Mouse (Mus musculus) hindbrain, embryonic 15.5 days (tissue): Measurements from ENCODE around the gene Gm10974. TPM values are rescaled to one million over a fixed set of nuclear protein-coding genes. Genes with fewer than 3 reads are reported as not detected.

Experiments used
- ATAC-seq: fragments of 200-750 bp; cut with Nextera tagmentation; 2 replicates; pipeline ENCODE4 v1.8.0; 2017; ENCODE audit warnings: low read depth, moderate number of reproducible peaks, moderate TSS enrichment; ENCODE audit not compliant: low FRiP score
- H3K27ac ChIP-seq: fragments of 300-500 bp; sonication (generic); replicated peaks from 2 replicates; pipeline ENCODE4 v1.5.1; 2015; ENCODE audit warnings: mild to moderate bottlenecking, inconsistent platforms
- H3K27me3 ChIP-seq: fragments of 300-500 bp; sonication (generic); 2 replicates; pipeline ENCODE4 v1.6.1; 2015; ENCODE audit warnings: control low read depth, inconsistent platforms
- H3K36me3 ChIP-seq: fragments of 300-500 bp; sonication (generic); 2 replicates; pipeline ENCODE4 v1.6.1; 2015; ENCODE audit warnings: control low read depth, inconsistent platforms
- H3K4me1 ChIP-seq: fragments of 300-500 bp; sonication (generic); replicated peaks from 2 replicates; pipeline ENCODE4 v1.6.1; 2015; ENCODE audit warnings: control low read depth, inconsistent platforms
- H3K4me2 ChIP-seq: fragments of 300-500 bp; sonication (generic); 2 replicates; pipeline ENCODE4 v1.6.1; 2015; ENCODE audit warnings: moderate library complexity, mild to moderate bottlenecking, inconsistent platforms
- H3K4me3 ChIP-seq: fragments of 300-500 bp; sonication (generic); 2 replicates; pipeline ENCODE4 v1.5.1; 2015; ENCODE audit warnings: mild to moderate bottlenecking, inconsistent platforms
- H3K9ac ChIP-seq: fragments of 300-500 bp; sonication (generic); 2 replicates; pipeline ENCODE4 v1.6.1; 2015; ENCODE audit warnings: inconsistent platforms
- H3K9me3 ChIP-seq: fragments of 300-500 bp; sonication (generic); 2 replicates; pipeline ENCODE4 v1.6.1; 2016; ENCODE audit warnings: control low read depth, inconsistent platforms
- WGBS: fragments of 180-500 bp; shearing (Covaris S2); methylation state at CpG from one replicate; pipeline ENCODE4 v1.1.7; 2015; 5-methylcytosine and 5-hydroxymethylcytosine counted together
- polyA plus RNA-seq: library from polyadenylated mRNA; unstranded; fragments of >200 nt; fragmentation: Nextera tagmentation; extraction: Ambion mirVana; gene quantifications from 2 replicates; pipeline ENCODE4 v1.2.1, GENCODE M21; 2015

Gene Gm10974
- not detected in 2 replicates for polyA plus RNA-seq

DNA sequence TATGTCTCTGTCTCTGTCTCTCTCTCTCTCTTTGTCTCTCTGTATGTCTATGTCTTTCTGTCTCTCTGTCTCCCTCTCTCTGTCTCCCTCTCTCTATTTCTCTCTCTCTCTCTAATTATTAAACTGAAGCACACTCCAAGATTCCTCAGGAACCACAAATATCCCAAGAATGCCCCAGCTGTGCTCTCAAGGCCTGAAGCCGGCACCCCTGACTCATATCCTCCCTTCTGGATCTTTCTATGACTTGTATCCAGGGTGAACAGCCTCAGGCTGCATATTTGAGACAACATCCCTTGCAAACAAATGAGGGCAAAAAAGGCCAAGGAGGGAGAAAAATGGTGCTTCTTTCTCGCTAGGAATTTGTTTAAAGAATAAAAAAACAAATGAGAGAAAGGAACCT is at the start of gene Gm10974:
TSS of gene Gm10974 (plus strand) at position 2 of the 400 bp plus-strand sequence.
- Histone ChIP-seq H3K27me3 (no peaks in the 10 kb centered on the region), H3K9ac (no peak within 1 kb of the TSS), H3K36me3 (no peaks in the 10 kb centered on the region), H3K27ac (no peak within 1 kb of the TSS), H3K9me3 (no peaks in the 10 kb centered on the region), H3K4me1 (no peaks in the 10 kb centered on the region), H3K4me2 (no peak within 1 kb of the TSS), H3K4me3 (no peak within 1 kb of the TSS)
- ATAC-seq: no peak
- WGBS: 62% methylated on average over 2 of the region's 2 CpGs

DNA sequence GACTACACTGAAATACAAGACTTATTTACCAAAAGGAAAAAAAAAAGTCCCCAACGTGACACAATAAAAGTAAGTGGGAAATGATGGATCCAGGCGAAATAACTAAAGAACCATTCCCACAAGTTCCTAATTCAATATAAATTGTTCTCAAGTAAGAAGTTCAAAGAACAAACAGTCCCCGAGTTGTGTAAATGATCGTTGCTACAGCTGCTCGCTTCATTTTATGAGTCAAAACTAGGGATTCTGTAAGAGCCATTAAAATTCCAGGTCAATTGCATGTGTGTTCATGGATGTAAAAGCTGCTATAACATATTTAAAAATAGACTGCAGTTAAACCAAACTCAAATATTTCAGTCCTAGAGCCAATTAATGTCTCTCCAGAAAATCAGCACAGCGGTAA is 47.6 kb upstream of the Gm10974 start:
- Histone ChIP-seq H3K27me3 (no peaks in the 10 kb centered on the region), H3K9me3 (peaks cover 3% of the 10 kb centered on the region; the same call in 1 of the 2 replicates), H3K9ac (no peak overlapping the region), H3K36me3 (no peaks in the 10 kb centered on the region), H3K4me1 (peaks cover 8% of the 10 kb centered on the region), H3K27ac (no peak overlapping the region), H3K4me3 (no peak overlapping the region), H3K4me2 (no peak overlapping the region)
- ATAC-seq: no peak
- WGBS: 88% methylated on average over 6 of the region's 6 CpGs

DNA sequence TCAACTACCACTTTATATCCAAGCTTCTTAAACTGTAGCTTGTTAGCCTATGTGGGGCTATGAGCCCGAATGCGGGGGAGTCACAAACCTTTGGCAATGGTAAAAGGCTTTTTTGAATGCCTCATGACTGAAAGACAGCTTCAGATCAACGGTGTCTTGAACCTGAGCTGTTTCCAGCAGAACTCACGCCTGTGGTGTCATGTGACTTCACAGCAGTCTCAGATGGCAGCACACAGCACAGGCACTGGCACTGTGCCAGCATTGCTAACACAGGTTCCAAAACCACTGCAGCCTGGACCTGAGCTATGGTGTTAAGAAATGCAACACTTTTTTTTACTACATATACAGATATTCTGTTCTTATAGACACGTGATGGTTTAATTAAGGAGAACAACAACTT is 44.7 kb upstream of the Gm10974 start:
- H3K27me3 ChIP-seq: no peaks in the 10 kb centered on the region
- ATAC-seq: no peak
- 48% methylated on average over 5 of the region's 5 CpGs for WGBS
- no peak overlapping the region; the same call in 1 of the 2 replicates for H3K27ac ChIP-seq
- H3K4me2 ChIP-seq: no peak overlapping the region
- no peak overlapping the region for H3K4me3 ChIP-seq
- H3K4me1 ChIP-seq: peaks cover 8% of the 10 kb centered on the region
- H3K36me3 ChIP-seq: no peaks in the 10 kb centered on the region
- peaks cover 2% of the 10 kb centered on the region; the same call in 1 of the 2 replicates for H3K9me3 ChIP-seq
- no peak overlapping the region for H3K9ac ChIP-seq

DNA sequence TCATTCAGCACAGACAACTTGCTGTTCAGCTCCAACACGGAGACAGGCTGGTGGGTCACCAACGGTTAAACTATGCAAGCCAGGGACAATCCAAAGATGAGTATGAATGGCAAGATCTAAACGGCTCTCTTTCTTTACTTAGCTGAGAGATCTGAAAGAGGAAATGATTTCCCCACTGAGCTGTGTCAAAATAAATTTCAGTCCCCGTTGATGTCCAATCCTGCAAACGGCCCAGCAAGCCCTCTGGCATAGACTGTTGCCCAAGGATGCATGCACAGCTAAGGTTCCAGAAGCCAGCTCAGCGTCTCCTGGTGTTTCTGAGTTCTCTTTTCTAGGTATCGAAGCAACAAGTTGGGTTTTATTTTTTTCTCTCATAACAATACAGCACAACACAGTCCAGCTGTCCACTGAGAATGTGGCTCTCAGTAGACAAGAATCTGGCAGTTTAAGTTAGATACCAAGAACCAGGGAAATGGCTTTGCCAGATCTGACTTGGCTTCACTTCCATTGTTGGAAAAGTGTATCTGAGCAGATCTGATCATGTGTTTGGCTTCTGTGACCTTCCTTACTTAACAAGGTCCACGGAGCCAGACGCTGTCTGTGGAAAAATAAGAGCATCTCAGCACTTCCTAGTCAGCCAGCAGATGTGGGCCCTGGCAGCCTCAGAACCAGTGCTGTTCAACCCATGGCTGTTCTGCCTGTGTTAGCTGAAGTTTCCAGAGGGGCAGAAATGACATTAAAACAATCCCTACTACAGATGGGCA is 42.3 kb upstream of the Gm10974 start:
- ATAC-seq: no peak
- WGBS: 67% methylated on average over 9 of the region's 9 CpGs
- H3K9ac ChIP-seq: no peak overlapping the region
- no peak overlapping the region for H3K4me2 ChIP-seq
- H3K9me3 ChIP-seq: no peaks in the 10 kb centered on the region
- H3K27ac ChIP-seq: no peak overlapping the region
- no peak overlapping the region for H3K4me3 ChIP-seq
- no peaks in the 10 kb centered on the region for H3K36me3 ChIP-seq
- H3K27me3 ChIP-seq: no peaks in the 10 kb centered on the region
- H3K4me1 ChIP-seq: peaks cover 8% of the 10 kb centered on the region

DNA sequence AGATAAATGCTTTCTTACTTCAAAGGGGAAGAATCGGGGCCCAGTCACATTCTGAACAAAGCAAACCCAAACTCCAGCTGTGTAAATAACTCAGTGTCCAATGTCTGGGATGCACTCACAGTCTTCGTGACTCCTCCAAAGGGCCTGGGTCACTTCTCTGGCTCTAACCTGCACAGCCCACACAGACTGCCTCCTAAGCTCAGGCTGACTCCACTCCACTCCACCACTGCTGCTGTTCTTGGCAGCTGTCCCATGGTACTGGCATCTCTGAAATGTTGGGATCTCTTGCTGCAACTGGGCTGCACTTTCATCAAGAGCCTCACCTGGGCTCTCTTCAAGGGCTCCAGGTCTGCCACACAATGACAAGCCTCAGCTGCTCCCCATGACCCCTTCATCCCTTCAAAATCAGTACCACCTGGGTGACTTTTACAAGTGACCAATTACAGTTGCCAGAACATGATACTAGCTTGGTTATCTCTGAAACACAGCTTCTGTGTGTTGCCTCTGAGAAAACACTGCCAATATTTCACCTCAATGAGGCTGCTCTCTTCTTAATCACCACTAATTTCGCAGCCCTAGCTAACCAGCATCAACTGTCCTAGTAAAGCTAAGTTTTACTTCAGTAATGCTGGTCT is 40.2 kb upstream of the Gm10974 start:
- Histone ChIP-seq H3K27me3 (no peaks in the 10 kb centered on the region), H3K36me3 (no peaks in the 10 kb centered on the region), H3K4me3 (no peak overlapping the region), H3K4me1 (peaks cover 8% of the 10 kb centered on the region), H3K9me3 (no peaks in the 10 kb centered on the region), H3K9ac (no peak overlapping the region), H3K27ac (no peak overlapping the region), H3K4me2 (no peak overlapping the region)
- WGBS: 65% methylated on average over 3 of the region's 3 CpGs
- no peak for ATAC-seq

DNA sequence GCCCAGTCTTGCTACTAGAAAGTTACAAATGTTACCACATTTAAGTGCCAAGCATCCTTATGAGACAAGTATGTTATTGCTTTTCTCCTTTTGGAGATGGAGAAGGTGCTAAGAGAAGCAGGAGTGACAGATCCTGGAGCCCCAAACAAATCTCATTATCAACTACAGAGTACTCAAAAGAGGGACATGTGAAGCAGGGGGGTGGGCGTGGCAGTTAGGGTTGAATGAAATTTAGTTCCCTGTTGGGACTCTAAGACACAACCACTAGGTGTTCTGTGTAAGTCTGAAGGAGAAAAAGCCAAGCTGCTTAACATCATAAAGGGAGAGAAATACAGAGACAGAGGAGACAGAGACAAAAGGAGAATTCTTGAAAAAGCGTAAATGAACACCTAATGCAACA is 38.2 kb upstream of the Gm10974 start:
- H3K27ac ChIP-seq: no peak overlapping the region
- H3K4me2 ChIP-seq: no peak overlapping the region
- H3K4me1 ChIP-seq: no peaks in the 10 kb centered on the region
- H3K27me3 ChIP-seq: no peaks in the 10 kb centered on the region
- no peak overlapping the region for H3K4me3 ChIP-seq
- ATAC-seq: no peak
- no peaks in the 10 kb centered on the region for H3K36me3 ChIP-seq
- 69% methylated on average over 2 of the region's 2 CpGs for WGBS
- no peak overlapping the region for H3K9ac ChIP-seq
- no peaks in the 10 kb centered on the region for H3K9me3 ChIP-seq

DNA sequence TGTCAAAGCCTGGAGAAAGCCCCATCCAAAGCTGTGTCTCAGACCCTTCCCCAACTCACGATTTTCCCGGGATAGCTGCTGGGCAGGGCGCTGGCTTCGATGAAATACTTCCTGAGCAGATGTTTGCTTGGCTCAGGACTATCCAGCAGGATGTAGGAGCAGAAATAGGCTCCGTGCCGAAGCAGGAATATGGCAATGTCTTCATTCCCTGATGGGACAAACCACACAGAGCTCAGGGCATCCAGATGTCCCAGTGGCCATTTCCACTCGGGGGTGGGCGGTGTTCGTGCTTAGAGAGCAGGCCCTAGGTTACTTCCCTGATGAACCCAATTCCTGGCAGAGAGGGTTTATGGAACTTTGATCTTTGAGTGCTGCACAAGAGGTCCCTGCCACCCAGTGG is 35.1 kb upstream of the Gm10974 start:
- Histone ChIP-seq H3K4me1 (no peaks in the 10 kb centered on the region), H3K27ac (no peak overlapping the region), H3K9me3 (no peaks in the 10 kb centered on the region), H3K4me3 (no peak overlapping the region), H3K4me2 (no peak overlapping the region), H3K27me3 (no peaks in the 10 kb centered on the region), H3K9ac (no peak overlapping the region), H3K36me3 (no peaks in the 10 kb centered on the region)
- WGBS: 81% methylated on average over 9 of the region's 9 CpGs
- ATAC-seq: no peak

DNA sequence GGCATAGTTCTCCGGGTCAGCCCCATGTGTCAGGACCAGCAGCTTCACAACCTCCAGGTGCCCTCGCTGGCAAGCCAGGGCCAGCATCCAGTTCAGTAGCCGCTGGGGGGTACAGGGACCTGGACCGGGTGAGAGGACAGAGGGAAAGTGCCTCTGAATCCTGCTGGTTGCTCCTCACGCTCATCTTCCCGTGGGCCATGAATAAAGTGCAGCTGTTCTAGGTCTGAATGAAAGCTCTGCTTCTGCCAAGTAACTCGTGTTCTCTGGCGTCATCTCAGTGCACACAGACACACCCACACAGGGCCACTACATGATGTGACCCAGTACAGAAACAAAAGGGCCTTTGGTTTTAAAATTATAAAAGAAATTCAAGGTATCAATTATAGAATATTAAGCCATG is 33.4 kb upstream of the Gm10974 start:
- Histone ChIP-seq H3K9me3 (no peaks in the 10 kb centered on the region), H3K9ac (no peak overlapping the region), H3K36me3 (no peaks in the 10 kb centered on the region), H3K27me3 (no peaks in the 10 kb centered on the region), H3K27ac (no peak overlapping the region), H3K4me2 (no peak overlapping the region), H3K4me1 (no peaks in the 10 kb centered on the region), H3K4me3 (no peak overlapping the region)
- ATAC-seq: no peak
- WGBS: 89% methylated on average over 8 of the region's 8 CpGs

DNA sequence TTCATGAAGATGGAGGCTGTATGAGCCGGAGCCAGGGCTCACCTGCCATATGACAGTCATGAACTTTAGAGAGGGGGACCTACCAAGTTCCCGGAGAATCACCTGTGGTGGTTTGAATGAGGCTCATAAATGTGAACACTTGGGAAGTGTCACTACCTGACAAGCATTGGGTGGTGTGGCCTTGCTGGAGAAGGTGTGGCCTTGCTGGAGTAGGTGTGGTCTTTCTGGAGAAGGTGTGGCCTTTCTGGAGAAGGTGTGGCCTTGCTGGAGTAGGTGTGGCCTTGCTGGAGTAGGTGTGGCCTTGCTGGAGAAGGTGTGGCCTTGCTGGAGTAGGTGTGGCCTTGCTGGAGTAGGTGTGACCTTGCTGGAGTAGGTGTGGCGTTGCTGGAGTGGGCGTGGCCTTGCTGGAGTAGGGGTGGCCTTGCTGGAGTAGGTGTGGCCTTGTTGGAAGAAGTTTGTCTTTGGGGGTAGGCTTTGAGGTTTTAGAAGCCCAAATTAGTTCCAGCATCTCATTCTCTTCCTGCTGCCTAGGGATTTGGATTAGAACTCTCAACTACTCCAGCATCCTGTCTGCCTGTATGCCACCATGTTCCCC is 31.7 kb upstream of the Gm10974 start:
- Histone ChIP-seq H3K27me3 (no peaks in the 10 kb centered on the region), H3K9ac (no peak overlapping the region), H3K36me3 (no peaks in the 10 kb centered on the region), H3K27ac (no peak overlapping the region), H3K4me1 (no peaks in the 10 kb centered on the region), H3K4me3 (no peak overlapping the region), H3K9me3 (no peaks in the 10 kb centered on the region), H3K4me2 (no peak overlapping the region)
- 84% methylated on average over 4 of the region's 4 CpGs for WGBS
- no peak for ATAC-seq

DNA sequence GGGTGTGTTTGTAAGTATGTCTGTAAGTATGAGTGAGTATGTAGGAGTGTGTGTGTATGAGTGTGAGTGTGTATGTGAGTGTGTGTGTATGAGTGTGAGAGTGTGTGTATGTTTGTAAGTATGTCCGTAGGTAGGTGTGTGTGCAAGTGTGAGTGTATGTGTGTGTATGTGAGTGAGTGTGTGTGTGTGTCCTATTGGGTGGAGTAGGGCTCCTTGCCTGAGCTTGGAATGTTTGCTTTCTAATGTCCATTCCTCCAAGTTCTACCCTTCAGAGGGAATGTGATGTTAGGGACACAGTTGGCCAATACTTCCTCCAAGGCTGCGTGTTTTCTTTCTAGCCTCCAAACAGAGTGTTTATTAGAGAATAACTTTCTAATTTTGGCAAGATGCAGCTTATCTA is 28.8 kb upstream of the Gm10974 start:
- H3K27ac ChIP-seq: no peak overlapping the region
- no peaks in the 10 kb centered on the region for H3K27me3 ChIP-seq
- no peak overlapping the region for H3K9ac ChIP-seq
- no peaks in the 10 kb centered on the region for H3K9me3 ChIP-seq
- no peak overlapping the region for H3K4me2 ChIP-seq
- ATAC-seq: no peak
- WGBS: 85% methylated on average over 2 of the region's 2 CpGs
- H3K36me3 ChIP-seq: no peaks in the 10 kb centered on the region
- H3K4me3 ChIP-seq: no peak overlapping the region
- H3K4me1 ChIP-seq: no peaks in the 10 kb centered on the region

DNA sequence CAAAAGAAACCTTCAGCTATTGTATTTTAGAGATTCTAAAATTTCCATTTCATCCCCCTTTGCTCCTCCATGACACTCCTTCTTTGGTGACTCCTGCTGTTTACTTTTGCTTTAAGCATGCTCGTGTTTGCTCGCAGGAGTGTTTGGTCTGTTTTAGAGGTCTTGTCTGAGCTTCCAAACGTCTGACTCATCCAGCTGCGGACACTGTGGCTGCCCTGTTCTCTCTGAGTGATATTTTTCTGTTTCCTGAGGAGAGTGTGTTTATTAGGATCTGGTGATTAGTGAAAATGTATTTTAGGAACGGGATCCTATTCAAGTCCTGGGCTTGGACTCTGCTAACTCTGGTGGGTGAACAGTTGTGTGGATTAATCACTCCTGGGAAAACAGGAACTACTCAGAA is 26.1 kb upstream of the Gm10974 start:
- Histone ChIP-seq H3K4me2 (no peak overlapping the region), H3K4me1 (no peaks in the 10 kb centered on the region), H3K27ac (no peak overlapping the region), H3K36me3 (no peaks in the 10 kb centered on the region), H3K9me3 (no peaks in the 10 kb centered on the region), H3K4me3 (no peak overlapping the region), H3K27me3 (no peaks in the 10 kb centered on the region), H3K9ac (no peak overlapping the region)
- ATAC-seq: no peak
- 59% methylated on average over 5 of the region's 5 CpGs for WGBS

DNA sequence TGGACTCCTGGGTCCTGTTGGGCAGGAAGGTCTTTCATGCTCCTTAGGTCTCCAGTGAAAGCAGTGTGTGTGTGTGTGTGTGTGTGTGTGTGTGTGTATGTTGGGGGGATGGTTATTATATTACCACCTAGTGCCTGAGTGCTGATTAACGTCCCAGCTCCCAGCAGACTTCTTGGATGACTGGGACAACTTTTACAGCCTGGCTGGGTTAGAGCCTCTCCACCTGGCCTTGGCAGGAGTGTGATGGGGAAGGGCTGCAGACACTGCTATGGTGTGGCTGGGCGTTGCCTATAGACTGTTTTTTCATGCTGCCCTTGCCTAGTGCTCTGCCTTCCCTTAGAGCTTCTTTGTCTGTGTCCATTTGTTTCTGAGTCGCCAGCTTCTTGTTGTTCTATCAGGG is 25.7 kb upstream of the Gm10974 start:
- H3K9me3 ChIP-seq: no peaks in the 10 kb centered on the region
- no peak overlapping the region for H3K27ac ChIP-seq
- no peaks in the 10 kb centered on the region for H3K27me3 ChIP-seq
- H3K4me1 ChIP-seq: no peaks in the 10 kb centered on the region
- no peaks in the 10 kb centered on the region for H3K36me3 ChIP-seq
- H3K4me3 ChIP-seq: no peak overlapping the region
- WGBS: 55% methylated on average over 3 of the region's 3 CpGs
- no peak overlapping the region for H3K4me2 ChIP-seq
- ATAC-seq: no peak
- no peak overlapping the region for H3K9ac ChIP-seq
